Mouse (Mus musculus): ENCODE results near the gene Tmem131l.

Gene Tmem131l

GRCm38 (mm10) chr3:84046206-84046605 lies 6.2 kb upstream of the Tmem131l start:
- DNase-seq (ENCODE audit: low spot score) = peak; percentile 64

GRCm38 (mm10) chr3:84041739-84042138 lies 1.8 kb upstream of the Tmem131l start:
- DNase-seq (ENCODE audit: low spot score) = no peak

GRCm38 (mm10) chr3:84040476-84041082 lies 604 bp upstream of the Tmem131l start:
- no peak for DNase-seq (ENCODE audit: low spot score)

- peak; percentile 59 for DNase-seq (ENCODE audit: low spot score)
Measured at GRCm38 (mm10) chr3:84038981-84039645, 862 bp downstream of the Tmem131l start.

GRCm38 (mm10) chr3:84038126-84038525 lies 1.8 kb downstream of the Tmem131l start:
- no peak for DNase-seq (ENCODE audit: low spot score)

GRCm38 (mm10) chr3:84037536-84037935 lies 2.4 kb downstream of the Tmem131l start:
- no peak for DNase-seq (ENCODE audit: low spot score)

- DNase-seq (ENCODE audit: low spot score) = peak; percentile 36
Measured at GRCm38 (mm10) chr3:84036866-84037265, 3.1 kb downstream of the Tmem131l start.

GRCm38 (mm10) chr3:84035728-84036364 lies 4.1 kb downstream of the Tmem131l start:
- DNase-seq (ENCODE audit: low spot score) = no peak

GRCm38 (mm10) chr3:84034115-84034780 lies 5.7 kb downstream of the Tmem131l start:
- DNase-seq (ENCODE audit: low spot score) = no peak

GRCm38 (mm10) chr3:84032933-84033730 lies 6.8 kb downstream of the Tmem131l start:
- no peak for DNase-seq (ENCODE audit: low spot score)

GRCm38 (mm10) chr3:84032419-84032818 lies 7.6 kb downstream of the Tmem131l start:
- no peak for DNase-seq (ENCODE audit: low spot score)

- no peak for DNase-seq (ENCODE audit: low spot score)
Measured at GRCm38 (mm10) chr3:84031216-84031615, 8.8 kb downstream of the Tmem131l start.

- DNase-seq (ENCODE audit: low spot score) = no peak
Measured at GRCm38 (mm10) chr3:84028968-84029367, 11.0 kb downstream of the Tmem131l start.

- DNase-seq (ENCODE audit: low spot score) = no peak
Measured at GRCm38 (mm10) chr3:84027691-84028159, 12.2 kb downstream of the Tmem131l start.

- DNase-seq (ENCODE audit: low spot score) = no peak
Measured at GRCm38 (mm10) chr3:84024512-84025072, 15.4 kb downstream of the Tmem131l start.

GRCm38 (mm10) chr3:84022723-84023122 lies 17.3 kb downstream of the Tmem131l start:
- no peak for DNase-seq (ENCODE audit: low spot score)

- DNase-seq (ENCODE audit: low spot score) = no peak
Measured at GRCm38 (mm10) chr3:84022201-84022584, 17.8 kb downstream of the Tmem131l start.

- DNase-seq (ENCODE audit: low spot score) = no peak
Measured at GRCm38 (mm10) chr3:84021217-84022200, 18.5 kb downstream of the Tmem131l start.

GRCm38 (mm10) chr3:84020528-84020927 lies 19.4 kb downstream of the Tmem131l start:
- DNase-seq (ENCODE audit: low spot score) = no peak

- no peak for DNase-seq (ENCODE audit: low spot score)
Measured at GRCm38 (mm10) chr3:84015484-84016016, 24.4 kb downstream of the Tmem131l start.

All from T-cell, adult 2 months (primary cell).